Mouse (Mus musculus) left cerebral cortex, adult 9 months (tissue): Measurements from ENCODE around the gene 3830406C13Rik.
A peak's percentile ranks its signal among the peaks of the same experiment; 100 is the strongest.
"Not testable (repeated sequence)": the region's sequence is repeated elsewhere in the genome, so short reads cannot be mapped to it uniquely, and the experiment has no call there.

Experiments used
- DNase-seq, 2 experiments: peaks; one replicate each; pipeline ENCODE4 v3.0.0; 2022; ENCODE audit warnings: low spot score in 2 of 2

The 3830406C13Rik gene

GRCm38 (mm10) chr14:12284141-12284912 is at the start of gene 3830406C13Rik:
TSS of gene 3830406C13Rik (plus strand) at chr14:12284173.
- peak; percentile 39 to 84 for DNase-seq

- no peak for DNase-seq
Observed at GRCm38 (mm10) chr14:12243726-12244125, 40.2 kb upstream of the 3830406C13Rik start.

- DNase-seq = no peak
Observed at GRCm38 (mm10) chr14:12276031-12276430, 7.9 kb upstream of the 3830406C13Rik start.

- DNase-seq = no peak
Observed at GRCm38 (mm10) chr14:12283641-12284040, 332 bp upstream of the 3830406C13Rik start, which contains the start of gene Gm49355. TSS of gene Gm49355 (plus strand) at chr14:12283976.

- DNase-seq = not testable (repeated sequence)
Observed at GRCm38 (mm10) chr14:12289747-12290146, 5.8 kb downstream of the 3830406C13Rik start.

DNA sequence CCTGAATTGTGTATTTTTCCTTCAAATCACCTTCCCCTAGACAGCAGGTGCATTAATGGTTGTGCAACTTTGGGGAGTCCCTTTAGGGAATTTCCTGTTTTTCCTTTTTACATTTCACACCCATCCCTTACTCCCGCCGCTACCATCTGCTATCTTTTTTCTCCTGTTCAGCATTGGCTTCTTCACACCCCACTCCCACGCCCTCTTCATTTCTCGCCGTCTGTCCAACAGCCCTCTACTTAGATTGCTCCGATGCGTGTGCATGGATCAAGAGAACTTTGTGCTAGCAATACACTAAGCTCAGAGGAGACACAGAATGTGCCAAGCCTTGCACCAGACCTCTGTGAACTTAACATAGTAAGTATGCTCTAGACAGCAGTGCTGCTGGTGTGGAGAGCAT is 12.4 kb downstream of the 3830406C13Rik start:
- peak; percentile 48 to 86 for DNase-seq

DNA sequence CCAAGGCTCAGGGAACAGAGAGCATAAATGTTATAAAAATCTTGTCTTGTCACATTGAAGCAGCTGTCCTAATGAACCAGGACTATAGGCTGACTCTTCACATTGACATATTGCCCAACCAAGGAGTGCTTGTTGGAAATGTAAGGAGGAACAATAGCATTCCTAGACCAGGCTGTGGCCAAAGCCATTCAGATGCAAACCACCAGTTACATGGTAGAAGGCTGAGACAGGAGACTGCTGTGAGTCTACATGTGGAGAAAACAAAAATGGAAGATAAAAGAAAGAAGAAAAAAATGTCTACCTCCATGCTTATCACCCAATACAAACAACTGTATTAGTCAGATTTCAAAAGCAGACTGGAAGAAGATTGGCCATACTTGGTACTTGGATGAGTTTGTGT is 15.2 kb downstream of the 3830406C13Rik start:
- no peak for DNase-seq

- DNase-seq = no peak
Observed at GRCm38 (mm10) chr14:12299654-12300053, 15.7 kb downstream of the 3830406C13Rik start.

DNA sequence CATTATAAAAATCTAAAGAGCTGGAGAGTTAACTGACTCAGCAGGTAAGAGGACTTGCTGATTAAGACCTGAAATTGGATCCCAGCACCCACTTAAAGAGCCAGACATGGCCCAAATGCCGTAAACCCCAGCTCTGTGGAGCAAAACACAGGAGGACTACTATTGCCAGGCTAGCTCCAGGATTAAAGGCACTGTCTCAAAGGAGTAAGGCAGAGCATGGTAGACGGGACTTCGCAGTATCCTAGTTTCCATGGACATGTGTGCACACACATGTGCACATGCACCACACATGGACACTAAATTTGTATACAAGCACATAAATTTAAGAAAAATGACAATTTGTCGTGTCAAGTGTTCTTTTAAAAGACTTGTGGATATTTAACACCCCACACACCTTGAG is 16.3 kb downstream of the 3830406C13Rik start:
- DNase-seq = no peak

- peak in 1 of 2 experiments; percentile 18 for DNase-seq
Observed at GRCm38 (mm10) chr14:12300677-12301076, 16.7 kb downstream of the 3830406C13Rik start.

- no peak for DNase-seq
Observed at GRCm38 (mm10) chr14:12303106-12303505, 19.1 kb downstream of the 3830406C13Rik start.

- DNase-seq = no peak
Observed at GRCm38 (mm10) chr14:12333622-12334021, 49.6 kb downstream of the 3830406C13Rik start.

- no peak for DNase-seq
Observed at GRCm38 (mm10) chr14:12334925-12335324, 51.0 kb downstream of the 3830406C13Rik start.

- peak in 1 of 2 experiments; percentile 40 for DNase-seq
Observed at GRCm38 (mm10) chr14:12337421-12337997, 53.5 kb downstream of the 3830406C13Rik start.

GRCm38 (mm10) chr14:12337998-12338809 is 54.2 kb downstream of the 3830406C13Rik start:
- no peak for DNase-seq

GRCm38 (mm10) chr14:12338811-12339565 is 55.0 kb downstream of the 3830406C13Rik start:
- DNase-seq = no peak

- DNase-seq = no peak
Observed at GRCm38 (mm10) chr14:12340238-12341074, 56.5 kb downstream of the 3830406C13Rik start.

DNA sequence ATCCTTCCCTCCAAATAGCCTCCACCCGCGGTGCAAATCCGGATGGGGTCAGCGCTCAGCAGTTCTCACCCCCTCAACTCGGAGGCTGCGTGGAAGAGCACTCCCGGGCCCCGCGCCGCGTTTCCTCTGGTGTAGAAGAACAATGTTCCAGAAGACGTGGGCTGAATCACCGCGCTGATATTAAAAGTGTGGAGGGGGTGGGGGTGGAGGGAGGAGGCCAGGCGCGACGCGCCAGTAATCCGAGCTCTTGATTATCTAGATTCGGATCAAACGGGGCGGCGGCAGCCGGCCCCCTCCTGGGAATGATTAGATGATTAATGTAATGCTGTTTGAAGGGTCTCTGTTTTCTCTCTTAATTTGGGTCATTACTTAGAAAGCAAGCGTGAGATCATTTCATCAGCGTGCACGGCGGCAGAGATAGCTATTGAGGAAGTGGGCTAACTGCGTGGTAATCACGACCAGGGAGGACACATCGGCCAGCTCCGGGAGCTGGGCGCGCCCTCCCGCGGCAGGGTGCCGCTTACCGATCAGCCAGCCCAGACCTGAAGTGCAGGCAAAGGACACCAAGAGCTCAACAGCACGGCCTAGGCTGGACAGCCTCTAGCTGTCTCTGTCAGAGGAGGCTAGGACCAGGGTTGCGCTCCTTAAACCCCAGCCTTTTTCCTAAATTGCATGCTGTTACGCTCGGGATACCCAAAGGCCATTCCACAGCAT is 57.3 kb downstream of the 3830406C13Rik start:
- DNase-seq = no peak

- DNase-seq = no peak
Observed at GRCm38 (mm10) chr14:12341789-12342457, 58.0 kb downstream of the 3830406C13Rik start.
